Mouse (Mus musculus) kidney, postnatal 25 days (tissue): ENCODE measurements around the gene Cul4a.

ENCODE experiments used
- DNase-seq, 2 experiments: peaks; one replicate each; pipeline ENCODE4 v3.0.0; 2021; ENCODE audit warnings: mixed read lengths in 2 of 2

Gene Cul4a

GRCm38 (mm10) chr8:13139641-13140182, 34.3 kb downstream of the Cul4a start:
- DNase-seq: no peak

- DNase-seq: no peak
Observed at GRCm38 (mm10) chr8:13141681-13142080, 36.3 kb downstream of the Cul4a start.

GRCm38 (mm10) chr8:13148476-13148875, 43.1 kb downstream of the Cul4a start:
- DNase-seq: no peak

GRCm38 (mm10) chr8:13149287-13149686, 43.9 kb downstream of the Cul4a start:
- no peak for DNase-seq

GRCm38 (mm10) chr8:13149866-13150265, 44.4 kb downstream of the Cul4a start:
- no peak for DNase-seq

GRCm38 (mm10) chr8:13150929-13151328, 45.5 kb downstream of the Cul4a start:
- DNase-seq: no peak

- no peak for DNase-seq
Observed at GRCm38 (mm10) chr8:13154099-13154498, 48.7 kb downstream of the Cul4a start.

- DNase-seq: no peak
Observed at GRCm38 (mm10) chr8:13155358-13155757, 49.9 kb downstream of the Cul4a start.

- DNase-seq: no peak
Observed at GRCm38 (mm10) chr8:13156327-13157097, 51.1 kb downstream of the Cul4a start.

GRCm38 (mm10) chr8:13158718-13159376, 53.4 kb downstream of the Cul4a start, which contains the start of gene Lamp1:
Gene Lamp1, plus strand, starts transcription at chr8:13159161.
- peak; percentile 100 for DNase-seq

- DNase-seq: peak in 1 of 2 experiments; percentile 55
Observed at GRCm38 (mm10) chr8:13159377-13159881, 54.0 kb downstream of the Cul4a start.

GRCm38 (mm10) chr8:13160691-13161090, 55.3 kb downstream of the Cul4a start:
- no peak for DNase-seq

- peak; percentile 29 to 64 for DNase-seq
Observed at GRCm38 (mm10) chr8:13162098-13162497, 56.7 kb downstream of the Cul4a start.

- no peak for DNase-seq
Observed at GRCm38 (mm10) chr8:13163563-13163962, 58.1 kb downstream of the Cul4a start.

GRCm38 (mm10) chr8:13164361-13164760, 58.9 kb downstream of the Cul4a start:
- no peak for DNase-seq

- no peak for DNase-seq
Observed at GRCm38 (mm10) chr8:13170510-13170909, 65.1 kb downstream of the Cul4a start.

GRCm38 (mm10) chr8:13174305-13174704, 68.9 kb downstream of the Cul4a start:
- DNase-seq: no peak

GRCm38 (mm10) chr8:13174811-13175210, 69.4 kb downstream of the Cul4a start:
- DNase-seq: peak; percentile 47 to 78

- peak; percentile 25 to 58 for DNase-seq
Observed at GRCm38 (mm10) chr8:13175650-13176049, 70.2 kb downstream of the Cul4a start.

GRCm38 (mm10) chr8:13177173-13177852, 71.9 kb downstream of the Cul4a start:
- DNase-seq: no peak

- DNase-seq: no peak
Observed at GRCm38 (mm10) chr8:13178137-13178536, 72.7 kb downstream of the Cul4a start.

- no peak for DNase-seq
Observed at GRCm38 (mm10) chr8:13179482-13179881, 74.1 kb downstream of the Cul4a start.

GRCm38 (mm10) chr8:13179948-13180347, 74.5 kb downstream of the Cul4a start:
- DNase-seq: peak in 1 of 2 experiments; percentile 56
